Mouse (Mus musculus): ENCODE measurements around the gene Mrps17. TPM values are rescaled to one million over a fixed set of nuclear protein-coding genes. Genes with fewer than 3 reads are reported as not detected.
A peak's percentile ranks its signal among the peaks of the same experiment; 100 is the strongest.
"Not testable (repeated sequence)": the region's sequence is repeated elsewhere in the genome, so short reads cannot be mapped to it uniquely, and the experiment has no call there.

Mrps17 gene
- polyA plus RNA-seq (2012; rRNA removed) = 66.5 and 83.5 TPM in 2 replicates

GRCm38 (mm10) chr5:129715326-129715861, at the start of gene Mrps17:
TSS of gene Mrps17 (plus strand) at chr5:129715497.
- TF ChIP-seq POLR2A (IDR thresholded peaks at IDR 0.05; ENCODE audit: control insufficient read depth, extremely low read depth, insufficient read depth, low read length, poor library complexity) (peak; percentile 59; the same call in 1 of the 2 replicates), CTCF (IDR thresholded peaks at IDR 0.05; ENCODE audit: borderline replicate concordance, control insufficient read depth, extremely low read depth, insufficient read depth, low read length, poor library complexity) (0 out of 2 replicates have a peak, but pooled peaks have one; percentile 38)
- peak; percentile 91 for DNase-seq
- H3K27ac ChIP-seq (ENCODE audit: control insufficient read depth, insufficient read depth, low read length) = no peak within 1 kb of the TSS
- under 1% methylated on average over 33 of the region's 33 CpGs for WGBS
- peaks cover 17% of the 10 kb centered on the region; the same call in 1 of the 2 replicates for H3K36me3 ChIP-seq (ENCODE audit: control insufficient read depth, insufficient read depth, low read length)
- no peaks in the 10 kb centered on the region for H3K4me1 ChIP-seq (replicated peaks; ENCODE audit: control insufficient read depth, insufficient read depth, low read length)
- H3K27me3 ChIP-seq (ENCODE audit: control insufficient read depth, insufficient read depth, low read length) = no peaks in the 10 kb centered on the region
- H3K4me3 ChIP-seq (ENCODE audit: control insufficient read depth, insufficient read depth, low read length) = peak within 1 kb of the TSS; percentile 82

GRCm38 (mm10) chr5:129666271-129666909, 48.9 kb upstream of the Mrps17 start:
- DNase-seq = no peak
- Histone ChIP-seq H3K27ac (ENCODE audit: control insufficient read depth, insufficient read depth, low read length) (no peak overlapping the region), H3K4me1 (replicated peaks; ENCODE audit: control insufficient read depth, insufficient read depth, low read length) (peaks cover 8% of the 10 kb centered on the region), H3K27me3 (ENCODE audit: control insufficient read depth, insufficient read depth, low read length) (no peaks in the 10 kb centered on the region), H3K36me3 (ENCODE audit: control insufficient read depth, insufficient read depth, low read length) (no peaks in the 10 kb centered on the region), H3K4me3 (ENCODE audit: control insufficient read depth, insufficient read depth, low read length) (no peak overlapping the region)
- TF ChIP-seq POLR2A (IDR thresholded peaks at IDR 0.05; ENCODE audit: control insufficient read depth, extremely low read depth, insufficient read depth, low read length, poor library complexity) = no peak
- TF ChIP-seq CTCF (IDR thresholded peaks at IDR 0.05; ENCODE audit: borderline replicate concordance, control insufficient read depth, extremely low read depth, insufficient read depth, low read length, poor library complexity) = no peak
- WGBS = 87% methylated on average over 10 of the region's 10 CpGs

GRCm38 (mm10) chr5:129667851-129668250, 47.4 kb upstream of the Mrps17 start:
- no peak for DNase-seq
- WGBS = 89% methylated on average over 4 of the region's 4 CpGs
- TF ChIP-seq CTCF (IDR thresholded peaks at IDR 0.05; ENCODE audit: borderline replicate concordance, control insufficient read depth, extremely low read depth, insufficient read depth, low read length, poor library complexity) = no peak
- TF ChIP-seq POLR2A (IDR thresholded peaks at IDR 0.05; ENCODE audit: control insufficient read depth, extremely low read depth, insufficient read depth, low read length, poor library complexity) = no peak
- Histone ChIP-seq H3K27me3 (ENCODE audit: control insufficient read depth, insufficient read depth, low read length) (no peaks in the 10 kb centered on the region), H3K4me1 (replicated peaks; ENCODE audit: control insufficient read depth, insufficient read depth, low read length) (peaks cover 8% of the 10 kb centered on the region), H3K4me3 (ENCODE audit: control insufficient read depth, insufficient read depth, low read length) (no peak overlapping the region), H3K27ac (ENCODE audit: control insufficient read depth, insufficient read depth, low read length) (no peak overlapping the region), H3K36me3 (ENCODE audit: control insufficient read depth, insufficient read depth, low read length) (no peaks in the 10 kb centered on the region)

- H3K4me1 ChIP-seq (replicated peaks; ENCODE audit: control insufficient read depth, insufficient read depth, low read length) = peaks cover 8% of the 10 kb centered on the region
- H3K27ac ChIP-seq (ENCODE audit: control insufficient read depth, insufficient read depth, low read length) = no peak overlapping the region
- TF ChIP-seq POLR2A (IDR thresholded peaks at IDR 0.05; ENCODE audit: control insufficient read depth, extremely low read depth, insufficient read depth, low read length, poor library complexity) (no peak; the same call in 1 of the 2 replicates), CTCF (IDR thresholded peaks at IDR 0.05; ENCODE audit: borderline replicate concordance, control insufficient read depth, extremely low read depth, insufficient read depth, low read length, poor library complexity) (no peak)
- no peaks in the 10 kb centered on the region for H3K36me3 ChIP-seq (ENCODE audit: control insufficient read depth, insufficient read depth, low read length)
- DNase-seq = no peak
- H3K27me3 ChIP-seq (ENCODE audit: control insufficient read depth, insufficient read depth, low read length) = no peaks in the 10 kb centered on the region
- 2% methylated on average over 31 of the region's 31 CpGs for WGBS
- peak overlapping the region; percentile 75 for H3K4me3 ChIP-seq (ENCODE audit: control insufficient read depth, insufficient read depth, low read length)
Measured at GRCm38 (mm10) chr5:129669453-129670035, 45.8 kb upstream of the Mrps17 start.

GRCm38 (mm10) chr5:129670036-129670458, 45.2 kb upstream of the Mrps17 start, which contains the start of gene Zfp11:
TSS of gene Zfp11 (minus strand) at chr5:129670099.
- H3K27ac ChIP-seq (ENCODE audit: control insufficient read depth, insufficient read depth, low read length) = no peak within 1 kb of the TSS
- H3K36me3 ChIP-seq (ENCODE audit: control insufficient read depth, insufficient read depth, low read length) = no peaks in the 10 kb centered on the region
- peaks cover 8% of the 10 kb centered on the region for H3K4me1 ChIP-seq (replicated peaks; ENCODE audit: control insufficient read depth, insufficient read depth, low read length)
- whole genome bisulfite sequencing = 3% methylated on average over 23 of the region's 23 CpGs
- peak; percentile 46 for DNase-seq
- TF ChIP-seq POLR2A (IDR thresholded peaks at IDR 0.05; ENCODE audit: control insufficient read depth, extremely low read depth, insufficient read depth, low read length, poor library complexity) (no peak), CTCF (IDR thresholded peaks at IDR 0.05; ENCODE audit: borderline replicate concordance, control insufficient read depth, extremely low read depth, insufficient read depth, low read length, poor library complexity) (no peak)
- H3K4me3 ChIP-seq (ENCODE audit: control insufficient read depth, insufficient read depth, low read length) = peak within 1 kb of the TSS; percentile 75
- H3K27me3 ChIP-seq (ENCODE audit: control insufficient read depth, insufficient read depth, low read length) = no peaks in the 10 kb centered on the region

- not testable (repeated sequence) for H3K36me3 ChIP-seq (ENCODE audit: control insufficient read depth, insufficient read depth, low read length); H3K27ac ChIP-seq (ENCODE audit: control insufficient read depth, insufficient read depth, low read length); H3K27me3 ChIP-seq (ENCODE audit: control insufficient read depth, insufficient read depth, low read length); H3K4me3 ChIP-seq (ENCODE audit: control insufficient read depth, insufficient read depth, low read length); DNase-seq; H3K4me1 ChIP-seq (replicated peaks; ENCODE audit: control insufficient read depth, insufficient read depth, low read length)
- 90% methylated on average over 5 of the region's 5 CpGs for WGBS
Measured at GRCm38 (mm10) chr5:129685141-129685540, 30.2 kb upstream of the Mrps17 start.

Measured in thymus, adult 2 months (tissue).